Comparison of ENCODE assay signal across 13 mouse cellular contexts in the genomic region with DNA sequence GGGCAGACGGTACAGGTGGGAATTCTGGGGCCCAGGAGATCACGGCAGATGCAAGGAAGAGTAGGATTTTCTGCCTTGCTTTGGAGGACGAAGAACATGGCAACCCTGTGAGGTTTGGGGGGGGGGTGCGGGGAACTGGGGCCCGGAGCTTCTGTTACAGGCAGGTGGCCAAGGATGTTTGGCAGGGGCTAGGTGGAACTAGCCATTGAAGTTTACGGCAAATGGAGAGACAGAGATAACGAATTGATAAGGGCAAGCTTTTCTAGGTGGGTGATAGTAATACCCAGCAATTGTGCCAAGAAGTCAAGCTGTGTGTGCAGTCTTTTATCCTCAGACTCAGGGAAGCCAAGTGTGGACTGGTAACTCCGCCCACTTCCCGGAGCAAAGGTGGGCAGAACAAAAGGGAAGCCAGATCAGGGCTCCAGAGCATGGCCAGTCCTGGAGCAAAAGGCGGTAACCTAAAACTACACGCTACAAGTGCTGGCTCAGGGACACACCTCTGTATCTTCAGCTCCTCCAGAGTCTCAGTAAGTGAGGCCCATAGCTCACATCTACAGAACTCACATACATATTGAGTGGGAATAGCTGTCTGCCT. TPM values are rescaled to one million over a fixed set of nuclear protein-coding genes. Genes with fewer than 3 reads are reported as not detected.
DNase-seq lines count a peak whose midpoint lies in the region; ATAC-seq and TF ChIP-seq lines count a peak whose summit lies in the region.
"Had no signal": no experiment of that assay in that cellular context is flagged by ENCODE, and none has a peak within 500 bp of the region (broad histone marks: within the 10 kb centered on the region; RNA-seq: fewer than 3 reads in every experiment).

No protein-coding gene starts in this region.

- H3K27me3 ChIP-seq in lung, embryonic 16.5 days (ENCODE audit: control insufficient read depth, insufficient read depth, low read depth, low read length): no peaks in the 10 kb centered on the region
- H3K27me3 ChIP-seq in stomach, embryonic 14.5 days (ENCODE audit: control insufficient read depth, insufficient read depth, low read length): no peaks in the 10 kb centered on the region

- no peaks in the 10 kb centered on the region for H3K9me3 ChIP-seq in lung, embryonic 16.5 days (ENCODE audit: control insufficient read depth, low read length)
- H3K9me3 ChIP-seq in ES-E14 (ENCODE audit: control insufficient read depth, insufficient read depth, low read depth, low read length): no peaks in the 10 kb centered on the region
- no peaks in the 10 kb centered on the region for H3K9me3 ChIP-seq in stomach, embryonic 14.5 days (ENCODE audit: control insufficient read depth, low read depth, low read length)

- H3K36me3 ChIP-seq in lung, embryonic 16.5 days (ENCODE audit: control insufficient read depth, insufficient read depth, low read length): no peaks in the 10 kb centered on the region
- no peaks in the 10 kb centered on the region for H3K36me3 ChIP-seq in ES-E14 (ENCODE audit: control insufficient read depth, insufficient read depth, low read length, poor library complexity, severe bottlenecking)
- no peaks in the 10 kb centered on the region for H3K36me3 ChIP-seq in stomach, embryonic 14.5 days (ENCODE audit: control insufficient read depth, insufficient read depth, low read length)

- intact Hi-C loops in left cerebral cortex, adult 2 months (cut with DNase I): no loop called here
- intact Hi-C loops in heart, postnatal 14 days (cut with DNase I): no loop called here

- peaks cover 7% of the 10 kb centered on the region for H3K4me1 ChIP-seq in lung, embryonic 16.5 days (replicated peaks; ENCODE audit: control insufficient read depth, insufficient read depth, low read length)
- peaks cover 3 to 9% of the 10 kb centered on the region in 2 experiments; a peak in 1 of 4 replicates for H3K4me1 ChIP-seq in ES-E14 (ENCODE audit: control insufficient read depth in 2 of 2, insufficient read depth in 2 of 2, low read length in 2 of 2, poor library complexity in 1 of 2)
- H3K4me1 ChIP-seq in stomach, embryonic 14.5 days (ENCODE audit: control insufficient read depth, insufficient read depth, low read length): peaks cover 4% of the 10 kb centered on the region; the same call in 1 of the 2 replicates

- H3K27ac ChIP-seq in lung, embryonic 16.5 days (ENCODE audit: low read length): no peak overlapping the region
- no peak overlapping the region for H3K27ac ChIP-seq in ES-E14 (ENCODE audit: insufficient read depth, low read depth, low read length, poor library complexity, severe bottlenecking)
- H3K27ac ChIP-seq in stomach, embryonic 14.5 days (ENCODE audit: low read length): peak overlapping the region; percentile 49; the same call in 1 of the 2 replicates
- H3K27ac ChIP-seq in left cerebral cortex, adult 2 months: no peak overlapping the region

- in situ Hi-C loops in ES-E14 (cut with MboI; ENCODE audit: low sequenced_read_pairs in 2 of 2, unreplicated experiment in 2 of 2): no loop called here

- WGBS in lung, embryonic 16.5 days: 48% methylated on average over 11 of the region's 11 CpGs
- 58% methylated on average over 11 of the region's 11 CpGs for WGBS in stomach, embryonic 14.5 days

- H3K4me2 ChIP-seq in lung, embryonic 16.5 days (ENCODE audit: low read depth, low read length): no peak overlapping the region
- H3K4me2 ChIP-seq in stomach, embryonic 14.5 days (replicated peaks; ENCODE audit: low read depth, low read length): no peak overlapping the region

- no peak overlapping the region for H3K9ac ChIP-seq in lung, embryonic 16.5 days (ENCODE audit: low read length)
- H3K9ac ChIP-seq in ES-E14 (ENCODE audit: insufficient read depth, low read depth, low read length, poor library complexity, severe bottlenecking): no peak overlapping the region
- no peak overlapping the region for H3K9ac ChIP-seq in stomach, embryonic 14.5 days (replicated peaks; ENCODE audit: low read depth, low read length)

- no peak for DNase-seq in lung, postnatal 25 days (ENCODE audit: low spot score)
- DNase-seq in ES-E14 (ENCODE audit: low read depth, low spot score): no peak
- DNase-seq in left cerebral cortex, adult 2 months (ENCODE audit: extremely low spot score in 1 of 2, low spot score in 2 of 2): no peak
- no peak for DNase-seq in heart, postnatal 14 days
- DNase-seq: adrenal gland, postnatal 10 days; cerebellum, adult 9-11 months; heart, postnatal 4 days; kidney, adult 18-20 months; lung, postnatal 10 days; spleen, adult 18-20 months had no signal

- no peak overlapping the region for H3K4me3 ChIP-seq in lung, embryonic 16.5 days (ENCODE audit: low read length)
- peak overlapping the region; percentile 23 to 29; a peak in 2 of 4 replicates for H3K4me3 ChIP-seq in ES-E14 (ENCODE audit: insufficient read depth in 1 of 2, low read depth in 1 of 2, low read length in 2 of 2, poor library complexity in 1 of 2, severe bottlenecking in 1 of 2)
- no peak overlapping the region for H3K4me3 ChIP-seq in stomach, embryonic 14.5 days (ENCODE audit: low read depth, low read length)
- H3K4me3 ChIP-seq in left cerebral cortex, adult 2 months: no peak overlapping the region

- TF ChIP-seq CTCF in left cerebral cortex, adult 2 months (IDR thresholded peaks at IDR 0.05): no peak

- ATAC-seq in lung, embryonic 16.5 days (ENCODE audit: low read depth): peak; percentile 18; the same call in 1 of the 2 replicates
- peak; percentile 49 for ATAC-seq in common myeloid progenitor, adult 5-6 weeks (replicated peaks; ENCODE audit: low read depth, poor library complexity, severe bottlenecking)
- peak; percentile 53; the same call in 1 of the 2 replicates for ATAC-seq in stomach, embryonic 14.5 days (ENCODE audit: insufficient number of reproducible peaks, insufficient read depth, low FRiP score, low read depth)

TF ChIP-seq in ES-E14, 5 proteins besides CTCF, POLR2A, EP300 and RAD21:
- TF ChIP-seq HCFC1 (IDR thresholded peaks at IDR 0.05; ENCODE audit: borderline replicate concordance, insufficient read depth, low read length): no peak
- TF ChIP-seq ZNF384 (IDR thresholded peaks at IDR 0.05; ENCODE audit: low read depth, low read length): peak; percentile 36; the same call in 1 of the 2 replicates

RNA-seq across cellular contexts. Expression of a gene that starts 9.1 kb away (rescaled TPM):
- 7.2 and 7.9 TPM in 2 replicates for polyA plus RNA-seq in lung, embryonic 16.5 days (2015; fragmentation: Nextera tagmentation; extraction: Ambion mirVana)
- 10.8 and 16.2 TPM in 2 replicates for total RNA-seq in ES-E14 (2012; rRNA removed)
- total RNA-seq in common myeloid progenitor, adult 5-6 weeks (2017): 2.8 and 4.6 TPM in 2 replicates
- 5.2 and 7.0 TPM in 2 replicates for polyA plus RNA-seq in stomach, embryonic 14.5 days (2014; fragmentation: Nextera tagmentation; extraction: Ambion mirVana)
- total RNA-seq in left cerebral cortex, adult 2 months (2021): 10 to 100 TPM; 11.0 to 12.4 TPM
- 1 to 10 TPM; 5.2 to 8.4 TPM for total RNA-seq in heart, postnatal 14 days (2021)

RNA-seq across cellular contexts. Expression of a gene that starts 39.5 kb away (rescaled TPM):
- polyA plus RNA-seq in lung, embryonic 16.5 days (2015; fragmentation: Nextera tagmentation; extraction: Ambion mirVana): 8.0 and 8.2 TPM in 2 replicates
- total RNA-seq in ES-E14 (2012; rRNA removed): 0.36 and 0.48 TPM in 2 replicates
- total RNA-seq in common myeloid progenitor, adult 5-6 weeks (2017): not detected in 2 replicates
- 7.0 and 7.9 TPM in 2 replicates for polyA plus RNA-seq in stomach, embryonic 14.5 days (2014; fragmentation: Nextera tagmentation; extraction: Ambion mirVana)
- 1 to 10 TPM; 3.3 to 4.8 TPM for total RNA-seq in left cerebral cortex, adult 2 months (2021)
- total RNA-seq in heart, postnatal 14 days (2021): 10 to 100 TPM; 33.7 to 39.7 TPM

RNA-seq across cellular contexts. Expression of a gene that starts 48.7 kb away (rescaled TPM):
- 26.5 and 28.9 TPM in 2 replicates for polyA plus RNA-seq in lung, embryonic 16.5 days (2015; fragmentation: Nextera tagmentation; extraction: Ambion mirVana)
- 45.4 and 59.4 TPM in 2 replicates for total RNA-seq in ES-E14 (2012; rRNA removed)
- total RNA-seq in common myeloid progenitor, adult 5-6 weeks (2017): 12.1 and 21.0 TPM in 2 replicates
- polyA plus RNA-seq in stomach, embryonic 14.5 days (2014; fragmentation: Nextera tagmentation; extraction: Ambion mirVana): 21.8 and 25.7 TPM in 2 replicates
- 10 to 100 TPM; 37.9 to 41.0 TPM for total RNA-seq in left cerebral cortex, adult 2 months (2021)
- total RNA-seq in heart, postnatal 14 days (2021): 10 to 100 TPM; 17.9 to 20.9 TPM

Comparison
In these comparisons a context has a peak if more than half of its experiments do, and no peak if none do; other contexts are left out.
1. H3K4me3 ChIP-seq: peak in ES-E14 (2 of 2); none in lung, embryonic 16.5 days (single experiment), stomach, embryonic 14.5 days (single experiment) and left cerebral cortex, adult 2 months (single experiment).
2. RNA of a gene that starts 39.5 kb away (total RNA-seq): 33.7 to 39.7 TPM in heart, postnatal 14 days; 3.3 to 4.8 TPM in left cerebral cortex, adult 2 months, 0.36 to 0.48 TPM in ES-E14 and not detected in common myeloid progenitor, adult 5-6 weeks; every median in the first group is over 4 times any median in the second.
3. Peak in every context shown above with its lines, with median percentiles within 50 percentile points of each other: ATAC-seq.